Mouse (Mus musculus) forebrain, embryonic 14.5 days (tissue): ENCODE data around the gene Ccdc63. TPM values are rescaled to one million over a fixed set of nuclear protein-coding genes. Genes with fewer than 3 reads are reported as not detected.
"Not testable (repeated sequence)": the region's sequence is repeated elsewhere in the genome, so short reads cannot be mapped to it uniquely, and the experiment has no call there.

Experiments used
- ATAC-seq: fragments of 200-750 bp; cut with Nextera tagmentation; 2 replicates; pipeline ENCODE4 v1.8.0; 2017; ENCODE audit warnings: mild to moderate bottlenecking, moderate library complexity
- DNase-seq: peaks from one replicate; pipeline ENCODE4 v3.0.0-alpha.2; 2015; ENCODE audit warnings: low spot score
- H3K27ac ChIP-seq: fragments of 300-500 bp; sonication (generic); 2 replicates; pipeline ENCODE4 v1.5.1; 2014; ENCODE audit warnings: low read depth, mild to moderate bottlenecking, control low read depth, low read length, moderate library complexity
- H3K27me3 ChIP-seq: fragments of 300-500 bp; sonication (generic); replicated peaks from 2 replicates; pipeline ENCODE4 v1.6.1; 2014; ENCODE audit warnings: low read length, control low read depth, mixed read lengths; ENCODE audit not compliant: control insufficient read depth, insufficient read depth
- H3K36me3 ChIP-seq: fragments of 300-500 bp; sonication (generic); 2 replicates; pipeline ENCODE4 v1.6.1; 2014; ENCODE audit warnings: low read length, control low read depth; ENCODE audit not compliant: control insufficient read depth, insufficient read depth
- H3K4me1 ChIP-seq: fragments of 300-500 bp; sonication (generic); 2 replicates; pipeline ENCODE4 v1.6.1; 2014; ENCODE audit warnings: antibody characterized with exemption, low read length, control low read depth; ENCODE audit not compliant: control insufficient read depth, insufficient read depth
- H3K4me2 ChIP-seq: fragments of 300-500 bp; sonication (generic); 2 replicates; pipeline ENCODE4 v1.6.1; 2014; ENCODE audit warnings: mild to moderate bottlenecking, control low read depth, low read length
- H3K4me3 ChIP-seq: fragments of 300-500 bp; sonication (generic); 2 replicates; pipeline ENCODE4 v1.5.1; 2014; ENCODE audit warnings: low read depth, low read length, control low read depth
- H3K9ac ChIP-seq: fragments of 300-500 bp; sonication (generic); 2 replicates; pipeline ENCODE4 v1.6.1; 2014; ENCODE audit warnings: mild to moderate bottlenecking, low read length, control low read depth, moderate library complexity
- H3K9me3 ChIP-seq: fragments of 300-500 bp; sonication (generic); replicated peaks from 2 replicates; pipeline ENCODE4 v1.6.1; 2016; ENCODE audit warnings: low read length, control low read depth, mixed read lengths; ENCODE audit not compliant: control insufficient read depth
- WGBS: fragments of 180-500 bp; shearing (Covaris S2); extraction: QIAGEN DNeasy Blood & Tissue Kit; methylation state at CpG from one replicate; pipeline ENCODE4 v1.1.7; 2014; 5-methylcytosine and 5-hydroxymethylcytosine counted together
- polyA plus RNA-seq: library from polyadenylated mRNA; unstranded; fragments of >200 nt; fragmentation: Nextera tagmentation; extraction: Ambion mirVana; gene quantifications from 2 replicates; pipeline ENCODE4 v1.2.1, GENCODE M21; 2014

Ccdc63 gene
- polyA plus RNA-seq, 1 experiment from 2014 or later = not detected

DNA sequence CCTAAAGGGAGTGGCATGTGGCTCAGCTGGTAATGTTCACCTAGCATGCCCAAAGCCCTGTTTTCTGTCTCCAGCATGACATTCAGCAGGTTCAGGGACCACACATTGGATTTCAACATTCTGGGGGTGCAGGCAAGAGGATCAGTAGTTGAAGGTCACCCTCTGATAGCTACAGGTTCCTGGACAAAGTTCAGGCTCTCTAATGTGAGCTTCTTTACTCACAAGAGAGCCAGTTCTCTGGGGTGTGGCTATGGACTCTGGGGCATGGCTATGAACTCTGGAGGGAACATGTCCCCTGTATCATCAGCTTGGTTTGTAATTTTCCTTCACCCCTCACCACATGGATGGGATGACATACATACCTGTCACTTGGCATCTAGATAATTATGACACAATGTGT lies 15.0 kb upstream of the Ccdc63 start:
- no peak overlapping the region for H3K4me2 ChIP-seq
- DNase-seq = no peak
- H3K36me3 ChIP-seq = 0 out of 2 replicates have a peak, but pooled peaks cover 1% of the 10 kb centered on the region

DNA sequence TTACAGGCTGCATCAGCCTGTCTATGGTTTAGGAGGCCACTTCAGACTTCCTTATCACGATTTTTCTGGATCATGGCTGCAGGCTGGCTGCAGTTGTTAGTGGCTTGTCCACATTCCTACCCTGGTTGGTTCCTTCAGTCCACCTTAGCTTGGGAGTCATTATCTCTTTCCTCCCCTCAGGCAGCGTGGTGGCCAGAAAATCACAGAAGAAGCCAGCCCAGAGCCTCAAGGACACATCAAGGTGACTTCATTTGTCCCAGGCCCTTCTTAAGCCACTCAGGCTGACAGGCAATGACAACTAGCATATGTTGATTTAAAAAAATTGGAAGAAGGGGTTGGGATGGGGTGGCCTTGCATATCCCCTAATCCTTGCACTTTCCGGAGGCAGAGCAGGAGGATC lies 14.2 kb upstream of the Ccdc63 start:
- Histone ChIP-seq H3K4me1 (peaks cover 7% of the 10 kb centered on the region), H3K9me3 (no peaks in the 10 kb centered on the region), H3K4me3 (no peak overlapping the region), H3K9ac (no peak overlapping the region), H3K36me3 (no peaks in the 10 kb centered on the region), H3K27ac (no peak overlapping the region), H3K4me2 (no peak overlapping the region), H3K27me3 (no peaks in the 10 kb centered on the region; the same call in 1 of the 2 replicates)
- WGBS = 78% methylated on average over 3 of the region's 3 CpGs
- DNase-seq = no peak
- no peak for ATAC-seq

More for the DNA sequence above, 15.0 kb upstream of the Ccdc63 start:
- no peak overlapping the region for H3K27ac ChIP-seq
- no peak overlapping the region for H3K4me3 ChIP-seq
- H3K4me1 ChIP-seq = peaks cover 15% of the 10 kb centered on the region
- no peak overlapping the region for H3K9ac ChIP-seq
- no peaks in the 10 kb centered on the region; the same call in 1 of the 2 replicates for H3K27me3 ChIP-seq
- no peaks in the 10 kb centered on the region for H3K9me3 ChIP-seq
- no peak for ATAC-seq

DNA sequence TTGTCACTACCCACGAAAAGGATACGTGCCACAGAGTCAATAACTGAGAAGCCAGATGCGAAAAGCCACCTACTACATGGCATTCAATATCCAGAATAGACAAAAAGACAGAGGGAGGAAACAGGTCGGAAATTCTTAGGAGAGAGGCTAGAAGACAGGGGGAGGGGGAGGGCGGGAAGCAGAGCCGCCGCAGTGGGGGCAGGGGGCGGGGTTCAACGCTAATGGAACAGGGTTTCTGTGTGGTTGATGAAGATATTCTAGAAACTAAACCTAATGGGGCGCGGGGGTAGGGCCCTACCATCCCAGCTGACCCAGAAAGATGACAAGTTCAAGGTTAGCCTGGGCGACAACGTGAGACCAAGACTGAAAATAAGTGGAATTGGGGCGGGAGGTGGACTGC lies 13.4 kb upstream of the Ccdc63 start:
- H3K9me3 ChIP-seq = no peaks in the 10 kb centered on the region

DNA sequence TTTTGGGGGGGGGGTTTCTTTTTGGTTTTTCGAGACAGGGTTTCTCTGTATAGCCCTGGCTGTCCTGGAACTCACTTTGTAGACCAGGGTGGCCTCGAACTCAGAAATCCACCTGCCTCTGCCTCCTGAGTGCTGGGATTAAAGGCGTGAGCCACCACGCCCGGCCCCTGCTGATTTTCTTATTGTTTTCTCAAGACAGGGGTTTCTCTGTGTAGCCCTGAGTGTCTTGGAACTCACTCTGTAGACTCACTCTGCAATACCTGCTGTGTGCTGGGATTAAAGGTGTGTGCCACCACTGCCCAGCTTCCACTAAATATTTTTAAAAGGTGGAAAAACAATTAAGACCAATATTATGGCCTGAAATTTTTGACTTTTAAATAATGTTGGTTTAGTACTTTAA lies 11.9 kb upstream of the Ccdc63 start:
- not testable (repeated sequence) for H3K27me3 ChIP-seq, H3K9ac ChIP-seq, H3K9me3 ChIP-seq, H3K4me2 ChIP-seq, H3K27ac ChIP-seq, DNase-seq, H3K4me1 ChIP-seq, H3K4me3 ChIP-seq, ATAC-seq, H3K36me3 ChIP-seq
- WGBS = 83% methylated on average over 5 of the region's 5 CpGs

More for the DNA sequence above, 13.4 kb upstream of the Ccdc63 start:
- no peaks in the 10 kb centered on the region for H3K36me3 ChIP-seq
- DNase-seq (no peak), ATAC-seq (no peak)
- H3K4me2 ChIP-seq = no peak overlapping the region
- H3K27ac ChIP-seq = no peak overlapping the region
- WGBS = 30% methylated on average over 11 of the region's 14 CpGs
- H3K27me3 ChIP-seq = no peaks in the 10 kb centered on the region; the same call in 1 of the 2 replicates
- H3K4me3 ChIP-seq = no peak overlapping the region
- H3K4me1 ChIP-seq = peaks cover 5% of the 10 kb centered on the region; the same call in 1 of the 2 replicates
- H3K9ac ChIP-seq = no peak overlapping the region

DNA sequence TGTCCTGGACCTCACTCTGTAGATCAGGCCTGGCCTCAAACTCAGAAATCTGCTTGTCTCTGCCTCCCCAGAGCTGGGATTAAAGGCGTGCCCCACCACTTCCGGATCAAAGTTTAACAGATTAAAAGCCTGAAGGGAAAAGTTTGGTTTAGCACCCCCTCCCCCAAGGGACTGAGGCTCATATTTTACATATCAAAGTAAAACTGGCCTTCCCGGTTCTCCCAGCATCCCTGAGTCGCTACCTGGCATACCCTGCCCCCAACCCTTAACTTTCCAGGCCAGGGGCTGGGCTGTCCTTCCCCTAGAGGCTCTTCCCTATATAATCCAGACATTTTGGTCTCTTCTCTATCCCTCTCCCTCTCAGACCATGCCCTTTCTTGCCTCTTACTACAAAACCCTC lies 8.6 kb upstream of the Ccdc63 start:
- H3K27me3 ChIP-seq = no peaks in the 10 kb centered on the region
- H3K4me1 ChIP-seq = no peaks in the 10 kb centered on the region
- no peaks in the 10 kb centered on the region for H3K9me3 ChIP-seq
- WGBS = 64% methylated on average over 4 of the region's 4 CpGs
- no peak overlapping the region for H3K4me2 ChIP-seq
- no peak overlapping the region for H3K27ac ChIP-seq
- H3K9ac ChIP-seq = no peak overlapping the region
- ATAC-seq (no peak), DNase-seq (no peak)
- H3K4me3 ChIP-seq = no peak overlapping the region
- H3K36me3 ChIP-seq = no peaks in the 10 kb centered on the region

DNA sequence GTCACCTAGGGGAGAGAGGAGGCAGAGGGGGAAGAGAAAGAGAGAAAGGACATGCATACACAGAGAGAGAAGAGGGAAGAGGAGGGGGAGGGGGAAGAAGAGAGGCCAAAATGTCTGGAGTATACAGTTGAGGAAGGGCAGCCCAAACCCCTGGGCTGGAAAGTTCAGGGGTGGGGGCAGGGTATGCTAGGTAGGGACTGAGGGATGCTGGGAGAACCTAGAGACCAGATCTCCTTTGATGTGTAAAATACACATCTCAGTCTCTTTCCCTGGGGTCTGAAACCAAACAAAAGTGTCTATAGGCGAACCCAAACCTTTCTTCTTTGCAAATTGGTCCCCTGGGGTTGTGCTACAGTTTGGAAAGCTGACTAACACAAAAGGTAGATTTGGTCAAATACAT lies 7.5 kb upstream of the Ccdc63 start:
- DNase-seq = no peak
- no peak overlapping the region for H3K4me3 ChIP-seq
- H3K4me1 ChIP-seq = no peaks in the 10 kb centered on the region
- no peak overlapping the region for H3K9ac ChIP-seq
- no peaks in the 10 kb centered on the region for H3K36me3 ChIP-seq
- H3K9me3 ChIP-seq = no peaks in the 10 kb centered on the region
- no peak overlapping the region for H3K27ac ChIP-seq
- 42% methylated on average over 1 of the region's 1 CpGs for WGBS
- H3K4me2 ChIP-seq = no peak overlapping the region
- ATAC-seq = no peak
- no peaks in the 10 kb centered on the region for H3K27me3 ChIP-seq

DNA sequence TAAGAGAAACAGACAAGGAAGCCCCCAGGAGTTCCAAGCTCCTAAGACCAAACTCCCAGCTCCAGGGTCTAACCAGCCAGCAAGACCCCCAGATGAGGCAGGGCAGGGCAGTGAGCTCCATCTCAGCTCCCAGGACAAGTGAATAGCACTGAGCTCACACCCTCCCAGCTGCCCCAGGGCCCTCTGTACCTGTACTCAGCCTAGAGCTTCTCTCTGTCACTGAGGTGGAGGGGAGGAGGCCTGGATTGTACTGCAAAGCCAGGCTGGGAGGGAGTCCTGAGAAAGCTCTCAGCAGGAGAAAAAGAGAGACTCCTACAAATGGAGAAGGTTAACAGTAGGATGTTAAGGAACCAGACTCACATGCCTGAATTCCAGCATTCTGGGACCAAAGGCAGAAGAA lies 6.0 kb upstream of the Ccdc63 start:
- DNase-seq = no peak
- Histone ChIP-seq H3K27me3 (no peaks in the 10 kb centered on the region), H3K27ac (no peak overlapping the region)

DNA sequence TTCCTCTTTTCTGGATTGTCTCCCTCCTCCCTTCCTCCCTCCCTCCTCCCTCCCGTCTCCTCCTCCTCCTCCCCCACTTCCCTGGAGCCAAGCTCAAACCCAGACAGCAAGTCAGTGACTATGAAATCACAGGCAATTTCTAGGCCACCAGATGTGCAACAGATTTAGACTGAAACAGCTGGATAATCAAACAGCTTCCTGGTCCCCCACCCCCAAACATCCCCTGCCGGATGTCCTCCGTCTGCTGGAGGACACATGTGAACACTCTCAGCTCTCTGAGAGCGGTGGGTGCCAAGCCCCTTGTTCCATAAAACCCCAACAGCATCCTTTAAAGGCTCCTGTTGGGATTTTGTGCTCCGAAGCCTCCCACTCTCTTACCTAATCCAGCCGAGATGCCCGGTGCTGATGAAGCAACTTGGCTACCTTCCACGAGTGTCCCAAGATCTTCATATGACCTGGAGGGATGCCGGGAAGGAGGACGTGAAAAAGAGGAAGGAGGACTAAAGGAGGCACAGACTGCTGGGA lies 5.5 kb upstream of the Ccdc63 start:
- H3K4me1 ChIP-seq = no peaks in the 10 kb centered on the region
- no peak overlapping the region for H3K9ac ChIP-seq
- H3K4me2 ChIP-seq = no peak overlapping the region
- ATAC-seq (no peak), DNase-seq (no peak)
- H3K27me3 ChIP-seq = no peaks in the 10 kb centered on the region
- H3K9me3 ChIP-seq = no peaks in the 10 kb centered on the region
- no peak overlapping the region for H3K4me3 ChIP-seq
- no peak overlapping the region for H3K27ac ChIP-seq
- WGBS = 71% methylated on average over 10 of the region's 10 CpGs
- no peaks in the 10 kb centered on the region for H3K36me3 ChIP-seq

More for the DNA sequence above, 6.0 kb upstream of the Ccdc63 start:
- no peak for ATAC-seq
- Histone ChIP-seq H3K4me1 (no peaks in the 10 kb centered on the region), H3K36me3 (no peaks in the 10 kb centered on the region), H3K9me3 (no peaks in the 10 kb centered on the region), H3K4me3 (no peak overlapping the region), H3K4me2 (no peak overlapping the region), H3K9ac (no peak overlapping the region)

DNA sequence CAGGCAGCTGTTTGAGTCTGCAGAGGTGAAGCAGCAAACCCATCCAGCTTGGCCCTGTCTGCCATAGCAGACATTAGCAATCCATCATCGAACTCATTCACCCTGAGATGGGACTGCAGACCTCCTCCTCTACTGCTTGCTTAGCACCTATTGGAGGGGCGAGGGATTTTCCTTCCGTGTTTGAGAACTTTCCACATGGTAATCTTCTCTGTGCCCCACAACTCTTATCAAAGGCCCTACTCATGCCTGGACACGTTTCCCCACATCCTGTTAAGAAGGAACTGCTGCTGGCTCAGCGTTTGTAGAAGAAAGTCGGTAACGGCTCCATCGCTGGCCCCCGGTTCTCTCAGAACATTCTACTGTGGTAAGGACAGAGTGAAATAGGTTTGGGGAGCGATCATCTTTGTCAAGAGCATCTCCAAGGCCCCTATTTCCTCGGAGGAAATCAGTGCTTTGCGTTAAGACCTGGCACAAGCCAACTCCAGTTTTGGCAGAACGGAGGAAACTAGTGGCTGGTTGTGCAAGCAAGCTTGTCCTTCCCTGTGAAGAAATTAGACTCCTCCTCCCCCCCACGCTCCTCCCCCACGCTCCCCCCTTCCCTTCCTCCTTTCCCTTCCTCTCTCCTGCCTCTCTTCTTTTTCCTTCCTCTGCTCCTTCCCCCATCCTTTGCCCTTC lies 4.9 kb upstream of the Ccdc63 start:
- no peaks in the 10 kb centered on the region for H3K27me3 ChIP-seq
- DNase-seq (no peak), ATAC-seq (no peak)
- no peaks in the 10 kb centered on the region for H3K36me3 ChIP-seq
- H3K27ac ChIP-seq = no peak overlapping the region; the same call in 1 of the 2 replicates
- H3K9me3 ChIP-seq = no peaks in the 10 kb centered on the region
- no peaks in the 10 kb centered on the region for H3K4me1 ChIP-seq
- WGBS = 76% methylated on average over 15 of the region's 15 CpGs
- no peak overlapping the region for H3K9ac ChIP-seq
- H3K4me3 ChIP-seq = no peak overlapping the region
- H3K4me2 ChIP-seq = no peak overlapping the region
